In the genomic region with DNA sequence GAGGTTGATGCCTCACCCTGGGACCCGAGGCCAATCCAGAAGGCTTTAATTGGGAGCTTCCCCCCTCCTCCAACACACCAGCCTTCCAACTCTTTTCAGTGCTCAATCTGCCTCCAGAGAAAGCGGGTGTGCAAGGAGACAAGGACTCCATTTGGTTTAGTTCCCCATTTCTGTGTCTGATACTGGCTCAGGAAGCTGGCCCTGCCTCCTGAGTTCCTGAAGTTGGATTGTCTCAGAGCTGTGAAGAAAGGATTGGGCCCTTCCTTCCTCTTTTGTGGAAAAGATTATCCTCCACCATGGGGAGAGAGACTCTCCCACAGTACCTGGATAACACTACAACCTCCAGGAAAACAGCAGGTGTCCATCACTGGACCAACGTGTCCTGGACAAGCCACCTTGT, we compare ENCODE assay signal across 13 mouse cellular contexts. TPM values are rescaled to one million over a fixed set of nuclear protein-coding genes. Genes with fewer than 3 reads are reported as not detected.
A peak's percentile ranks its signal among the peaks of the same experiment; 100 is the strongest.
DNase-seq lines count a peak whose midpoint lies in the region; ATAC-seq and TF ChIP-seq lines count a peak whose summit lies in the region.
"Had no signal": no experiment of that assay in that cellular context is flagged by ENCODE, and none has a peak within 500 bp of the region (broad histone marks: within the 10 kb centered on the region; RNA-seq: fewer than 3 reads in every experiment).

No protein-coding gene starts in this region.

- peak; percentile 18; the same call in 1 of the 2 replicates for ATAC-seq in kidney, embryonic 15.5 days (replicated peaks; ENCODE audit: low FRiP score)
- ATAC-seq in forebrain, embryonic 12.5 days (ENCODE audit: low FRiP score): no peak
- no peak for ATAC-seq in midbrain, postnatal 0 days (ENCODE audit: low FRiP score)

- H3K4me3 ChIP-seq in kidney, embryonic 15.5 days (replicated peaks): 0 out of 2 replicates have a peak overlapping the region, but pooled peaks have one; percentile 40
- H3K4me3 ChIP-seq in forebrain, embryonic 12.5 days (replicated peaks): peak overlapping the region; percentile 35; the same call in 1 of the 2 replicates
- H3K4me3 ChIP-seq in limb, embryonic 10.5 days: peak overlapping the region; percentile 47; the same call in 1 of the 2 replicates
- H3K4me3 ChIP-seq in midbrain, postnatal 0 days (ENCODE audit: low read depth, low read length): no peak overlapping the region
- no peak overlapping the region for H3K4me3 ChIP-seq in gastrocnemius, adult 2 months

- no peak overlapping the region for H3K27ac ChIP-seq in kidney, embryonic 15.5 days
- H3K27ac ChIP-seq in forebrain, embryonic 12.5 days: no peak overlapping the region
- no peak overlapping the region for H3K27ac ChIP-seq in limb, embryonic 10.5 days
- no peak overlapping the region for H3K27ac ChIP-seq in midbrain, postnatal 0 days (ENCODE audit: low read depth, low read length)
- H3K27ac ChIP-seq in gastrocnemius, adult 2 months: no peak overlapping the region
- H3K27ac ChIP-seq: intestine, embryonic 15.5 days had no signal

- no peaks in the 10 kb centered on the region for H3K9me3 ChIP-seq in kidney, embryonic 15.5 days (replicated peaks)
- no peaks in the 10 kb centered on the region for H3K9me3 ChIP-seq in forebrain, embryonic 12.5 days
- H3K9me3 ChIP-seq in limb, embryonic 10.5 days (replicated peaks): no peaks in the 10 kb centered on the region
- H3K9me3 ChIP-seq in midbrain, postnatal 0 days (ENCODE audit: low read length): no peaks in the 10 kb centered on the region
- H3K9me3 ChIP-seq: intestine, embryonic 15.5 days had no signal

- H3K4me2 ChIP-seq in kidney, embryonic 15.5 days: peak overlapping the region; percentile 77
- H3K4me2 ChIP-seq in forebrain, embryonic 12.5 days: peak overlapping the region; percentile 72
- peak overlapping the region; percentile 52; the same call in 1 of the 2 replicates for H3K4me2 ChIP-seq in midbrain, postnatal 0 days (ENCODE audit: low read depth, low read length, poor library complexity, severe bottlenecking)

- H3K9ac ChIP-seq in kidney, embryonic 15.5 days: no peak overlapping the region
- H3K9ac ChIP-seq in forebrain, embryonic 12.5 days: no peak overlapping the region
- no peak overlapping the region for H3K9ac ChIP-seq in midbrain, postnatal 0 days (replicated peaks; ENCODE audit: low read length, poor library complexity, severe bottlenecking)

- no peak for DNase-seq in kidney, adult 8-10 months
- DNase-seq in limb, embryonic 10.5 days (ENCODE audit: low spot score): no peak
- no peak for DNase-seq in midbrain, postnatal 0 days (ENCODE audit: low spot score)
- no peak for DNase-seq in frontal cortex, postnatal 10 days (ENCODE audit: low spot score in 2 of 2)
- no peak for DNase-seq in testis, postnatal 10 days (ENCODE audit: low spot score)
- no peak for DNase-seq in gastrocnemius, adult 2 months
- DNase-seq: layer of hippocampus, postnatal 36 days; lung, postnatal 14 days had no signal

- H3K4me1 ChIP-seq in kidney, embryonic 15.5 days: peaks cover 12% of the 10 kb centered on the region; the same call in 1 of the 2 replicates
- H3K4me1 ChIP-seq in forebrain, embryonic 12.5 days: peaks cover 16% of the 10 kb centered on the region
- peaks cover 12% of the 10 kb centered on the region for H3K4me1 ChIP-seq in limb, embryonic 10.5 days
- peaks cover 6% of the 10 kb centered on the region; the same call in 1 of the 2 replicates for H3K4me1 ChIP-seq in midbrain, postnatal 0 days (ENCODE audit: insufficient read depth, low read length)
- H3K4me1 ChIP-seq: intestine, embryonic 15.5 days had no signal

- H3K27me3 ChIP-seq in kidney, embryonic 15.5 days: peaks cover 77% of the 10 kb centered on the region
- peaks cover 37% of the 10 kb centered on the region; the same call in 1 of the 2 replicates for H3K27me3 ChIP-seq in forebrain, embryonic 12.5 days
- peaks cover 92% of the 10 kb centered on the region for H3K27me3 ChIP-seq in limb, embryonic 10.5 days (ENCODE audit: low read depth, poor library complexity, severe bottlenecking)
- peaks cover 9% of the 10 kb centered on the region for H3K27me3 ChIP-seq in midbrain, postnatal 0 days (ENCODE audit: insufficient read depth, low read length)

- no peak for TF ChIP-seq CTCF in midbrain, postnatal 0 days (IDR thresholded peaks at IDR 0.05)
- TF ChIP-seq CTCF in gastrocnemius, adult 2 months (IDR thresholded peaks at IDR 0.05): no peak

- intact Hi-C loops in gastrocnemius, adult 2 months (cut with DNase I): no loop called here

- no peaks in the 10 kb centered on the region for H3K36me3 ChIP-seq in kidney, embryonic 15.5 days
- H3K36me3 ChIP-seq in forebrain, embryonic 12.5 days (replicated peaks): no peaks in the 10 kb centered on the region
- no peaks in the 10 kb centered on the region for H3K36me3 ChIP-seq in limb, embryonic 10.5 days
- no peaks in the 10 kb centered on the region for H3K36me3 ChIP-seq in midbrain, postnatal 0 days (ENCODE audit: insufficient read depth, low read length)
- H3K36me3 ChIP-seq: intestine, embryonic 15.5 days had no signal

- 35% methylated on average over 3 of the region's 3 CpGs for WGBS in kidney, embryonic 15.5 days
- WGBS in forebrain, embryonic 12.5 days: 33% methylated on average over 3 of the region's 3 CpGs
- 38% methylated on average over 3 of the region's 3 CpGs for WGBS in limb, embryonic 10.5 days
- WGBS in midbrain, postnatal 0 days: 28% methylated on average over 3 of the region's 3 CpGs

RNA-seq across cellular contexts. Expression of gene Rhcg, which starts 10.7 kb away (rescaled TPM):
- polyA plus RNA-seq in kidney, embryonic 15.5 days (2015; fragmentation: Nextera tagmentation; extraction: Ambion mirVana): 28.8 and 29.9 TPM in 2 replicates
- 7.1 and 8.5 TPM in 2 replicates for polyA plus RNA-seq in forebrain, embryonic 12.5 days (2016; fragmentation: Nextera tagmentation; extraction: Ambion mirVana)
- polyA plus RNA-seq in limb, embryonic 10.5 days (2016; fragmentation: Nextera tagmentation; extraction: Ambion mirVana): not detected in 2 replicates
- total RNA-seq in midbrain, postnatal 0 days (2014; rRNA removed): 2.2 and 2.6 TPM in 2 replicates
- 4.3 and 4.8 TPM in 2 replicates for polyA plus RNA-seq in midbrain, postnatal 0 days (2015; fragmentation: Nextera tagmentation; extraction: Ambion mirVana)
- total RNA-seq in gastrocnemius, adult 2 months (2021): not detected
- total RNA-seq: gastrocnemius, postnatal 4 days had no signal
- polyA plus RNA-seq: C2C12; intestine, embryonic 15.5 days had no signal

RNA-seq across cellular contexts. Expression of gene Ticrr, which starts 53.2 kb away (rescaled TPM):
- 11.2 and 11.6 TPM in 2 replicates for polyA plus RNA-seq in kidney, embryonic 15.5 days (2015; fragmentation: Nextera tagmentation; extraction: Ambion mirVana)
- polyA plus RNA-seq in forebrain, embryonic 12.5 days (2016; fragmentation: Nextera tagmentation; extraction: Ambion mirVana): 15.5 and 16.4 TPM in 2 replicates
- 19.7 and 20.3 TPM in 2 replicates for polyA plus RNA-seq in limb, embryonic 10.5 days (2016; fragmentation: Nextera tagmentation; extraction: Ambion mirVana)
- 1.2 and 3.4 TPM in 2 replicates for total RNA-seq in midbrain, postnatal 0 days (2014; rRNA removed)
- 0.85 and 1.0 TPM in 2 replicates for polyA plus RNA-seq in midbrain, postnatal 0 days (2015; fragmentation: Nextera tagmentation; extraction: Ambion mirVana)
- not detected for total RNA-seq in gastrocnemius, adult 2 months (2021)

Comparison
In these comparisons a context has a peak if more than half of its experiments do, and no peak if none do; other contexts are left out.
1. H3K4me3 ChIP-seq: peak in kidney, embryonic 15.5 days (single experiment), forebrain, embryonic 12.5 days (single experiment) and limb, embryonic 10.5 days (single experiment); none in midbrain, postnatal 0 days (single experiment) and gastrocnemius, adult 2 months (single experiment).
2. Peak in every context shown above with its lines, with median percentiles within 50 percentile points of each other: H3K4me2 ChIP-seq.